Mouse (Mus musculus): Measurements from ENCODE around the gene Spats2l.

Gene Spats2l

DNA sequence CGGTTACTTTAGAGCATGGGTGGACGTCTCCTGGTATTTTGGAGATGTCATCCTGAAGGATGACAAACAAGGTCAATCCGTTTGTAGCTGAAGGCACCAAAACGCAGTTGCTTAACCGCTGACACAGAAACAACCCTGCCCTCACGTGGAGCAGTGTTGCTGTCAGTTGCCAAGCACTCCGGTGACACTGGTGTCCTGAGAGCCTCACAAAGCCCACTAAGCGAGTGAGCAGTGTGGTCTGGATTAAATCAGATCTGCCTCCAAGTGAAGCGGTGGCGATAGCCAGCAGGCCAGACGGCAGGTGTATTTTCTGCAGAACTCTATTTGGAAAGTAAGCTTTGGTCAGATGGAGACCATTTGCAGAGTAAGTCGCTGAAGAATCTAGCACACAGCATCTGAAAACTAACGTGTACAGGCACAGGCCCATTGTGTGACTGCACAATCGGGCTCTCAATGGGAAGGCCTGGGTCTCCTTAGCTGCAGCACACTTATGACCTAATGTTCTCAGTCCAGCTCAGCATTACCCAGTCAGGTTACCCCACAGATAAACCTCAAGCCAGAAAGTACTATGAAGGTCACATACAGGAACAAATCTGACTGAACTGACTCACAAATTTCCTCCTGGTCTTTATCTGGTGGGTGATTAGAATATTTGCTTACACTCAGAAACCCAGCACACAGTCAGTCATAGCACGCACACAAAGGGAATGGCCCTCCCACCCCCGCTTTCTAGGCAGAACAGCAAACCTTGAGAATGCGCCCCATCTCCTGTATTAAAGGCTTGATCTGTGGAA, 51.2 kb downstream of the Spats2l start:
- DNase-seq (ENCODE audit: low spot score in 2 of 2) = no peak

DNA sequence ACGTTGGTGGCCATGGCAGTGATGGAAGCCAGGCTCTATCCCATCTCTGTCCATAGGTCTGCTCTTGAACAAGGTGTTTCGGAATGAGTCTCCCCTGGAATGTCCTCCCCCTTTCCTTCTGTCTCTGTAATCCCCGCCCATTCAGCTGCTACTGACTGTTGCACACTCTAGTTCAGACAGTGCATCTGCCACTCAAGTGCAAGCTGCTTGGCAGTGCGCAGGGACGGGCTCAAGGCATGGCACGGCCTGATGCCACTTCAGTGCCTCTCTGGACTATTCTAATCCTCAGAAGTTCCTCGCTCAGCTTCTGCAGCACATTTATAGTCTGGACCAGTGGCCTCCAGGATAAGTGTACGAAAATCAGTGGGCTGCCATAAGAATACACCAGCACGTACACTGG, 52.3 kb downstream of the Spats2l start:
- no peak for DNase-seq (ENCODE audit: low spot score in 2 of 2)

DNA sequence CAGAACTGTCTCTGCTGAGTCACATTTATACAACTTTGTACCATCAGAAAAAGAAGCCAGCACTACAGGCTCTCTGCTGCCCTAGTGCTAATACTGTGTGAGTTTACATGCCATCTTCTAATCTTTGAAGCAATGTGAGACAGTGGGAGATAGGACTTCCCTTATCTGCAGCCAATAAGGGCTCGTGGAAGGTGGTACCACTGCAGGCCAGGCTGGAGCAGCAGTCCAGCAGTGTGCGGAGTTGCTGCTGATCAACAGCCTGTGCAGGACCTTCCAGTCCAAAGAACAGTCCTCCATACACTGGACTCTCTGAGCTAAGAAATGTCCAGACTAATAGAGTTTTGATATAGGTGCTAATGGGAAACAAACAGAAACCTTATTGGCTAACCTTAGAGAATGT, 59.2 kb downstream of the Spats2l start:
- DNase-seq (ENCODE audit: low spot score in 2 of 2) = no peak

DNA sequence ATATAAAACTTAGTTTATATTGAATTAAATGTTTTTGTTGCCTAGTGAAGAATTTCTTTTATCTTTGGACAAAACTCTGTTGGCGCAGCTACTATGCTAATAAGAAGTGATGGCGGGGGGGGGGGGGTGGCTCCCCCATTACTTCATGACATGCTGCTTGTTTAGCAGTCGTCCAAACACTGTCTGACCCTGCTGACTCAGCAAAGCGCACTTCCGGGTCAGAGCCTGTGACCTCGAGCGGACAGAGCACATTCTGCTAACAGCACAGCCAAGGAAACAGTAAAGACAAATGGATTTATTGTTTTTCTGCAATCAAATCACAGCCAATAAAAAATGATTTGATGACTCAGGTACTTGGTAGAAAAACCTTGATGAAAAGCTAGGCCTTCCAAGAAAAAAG, 61.2 kb downstream of the Spats2l start:
- no peak for DNase-seq (ENCODE audit: low spot score in 2 of 2)

DNA sequence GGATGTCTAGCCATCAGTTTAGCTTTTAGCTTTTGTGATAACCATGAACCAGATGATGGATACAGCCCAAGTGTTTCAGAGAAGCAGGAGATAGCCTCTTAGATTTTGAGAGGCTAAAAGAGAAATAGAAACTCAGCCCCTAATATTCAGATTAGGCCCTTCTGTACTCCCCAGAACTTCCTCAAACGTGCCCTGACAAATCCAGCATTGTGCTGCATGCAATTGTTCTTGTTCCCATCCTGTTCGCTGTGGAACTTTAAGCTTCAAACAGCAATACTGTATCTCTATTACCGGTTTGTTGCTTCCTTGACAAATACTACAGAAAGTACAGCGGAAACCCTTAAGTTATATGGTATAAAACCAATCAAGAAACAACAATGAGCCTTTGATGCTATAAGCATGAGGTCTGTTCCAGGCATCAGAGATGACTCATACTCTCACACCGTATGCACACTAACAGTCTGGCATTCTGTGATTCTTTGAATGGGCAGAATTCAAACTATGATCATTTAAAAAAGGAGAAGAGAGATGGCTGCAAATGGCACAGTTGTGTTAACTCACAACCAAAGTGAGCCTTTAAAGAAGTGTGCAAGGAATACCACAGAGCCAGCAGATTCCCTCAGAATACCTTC, 62.8 kb downstream of the Spats2l start:
- no peak for DNase-seq (ENCODE audit: low spot score in 2 of 2)

DNA sequence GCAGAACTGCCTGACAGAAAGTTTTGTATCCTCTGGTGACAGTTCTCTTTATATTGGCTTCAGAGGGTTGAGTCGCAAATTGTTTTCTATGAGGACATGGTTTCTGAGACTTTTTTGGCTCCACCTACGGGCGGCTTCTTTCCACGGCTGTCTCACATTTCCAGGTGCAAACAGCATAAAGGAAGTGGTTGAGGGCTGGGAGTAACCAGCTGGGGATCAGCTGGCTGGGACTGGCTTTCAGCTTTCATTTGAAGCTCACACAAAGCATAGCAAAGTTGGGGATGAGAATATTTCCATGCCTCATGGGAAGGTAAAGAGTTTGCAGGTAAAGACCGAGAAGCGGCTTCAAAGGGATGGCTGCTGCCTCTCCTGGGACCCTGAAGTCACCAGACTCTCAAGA, 65.9 kb downstream of the Spats2l start:
- DNase-seq (ENCODE audit: low spot score in 2 of 2) = no peak

DNA sequence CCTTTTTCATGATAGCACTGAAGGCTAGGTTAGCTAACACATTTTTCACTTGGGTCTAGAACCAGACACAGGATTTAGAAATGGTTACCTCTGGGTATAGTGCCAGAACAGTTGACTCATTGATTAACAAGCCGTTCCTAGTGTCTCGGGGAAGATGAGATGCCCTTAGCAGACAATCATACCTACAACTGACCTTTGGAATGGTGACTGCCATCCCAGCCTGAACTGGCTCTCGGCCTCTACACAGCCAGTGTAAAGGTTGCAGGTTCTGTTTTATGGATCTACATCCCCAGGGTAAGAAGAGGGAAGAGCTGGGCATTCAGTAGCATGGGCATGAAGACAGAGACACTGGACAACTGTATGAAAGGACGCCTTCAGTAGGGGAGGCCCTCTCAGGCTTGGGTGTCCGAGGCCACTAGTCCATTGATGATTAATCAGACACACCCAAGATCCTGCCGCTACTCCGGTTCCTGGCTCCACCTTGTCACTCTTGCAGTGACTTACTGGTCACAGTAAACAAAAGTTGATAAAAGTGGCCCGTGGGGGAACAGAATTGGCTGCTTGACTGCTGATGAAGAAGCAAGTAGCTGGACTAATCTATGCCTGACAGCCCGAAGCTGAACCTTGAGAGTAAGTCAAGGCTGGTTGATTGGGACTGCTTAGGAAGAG, 71.2 kb downstream of the Spats2l start:
- no peak for DNase-seq (ENCODE audit: low spot score in 2 of 2)

DNA sequence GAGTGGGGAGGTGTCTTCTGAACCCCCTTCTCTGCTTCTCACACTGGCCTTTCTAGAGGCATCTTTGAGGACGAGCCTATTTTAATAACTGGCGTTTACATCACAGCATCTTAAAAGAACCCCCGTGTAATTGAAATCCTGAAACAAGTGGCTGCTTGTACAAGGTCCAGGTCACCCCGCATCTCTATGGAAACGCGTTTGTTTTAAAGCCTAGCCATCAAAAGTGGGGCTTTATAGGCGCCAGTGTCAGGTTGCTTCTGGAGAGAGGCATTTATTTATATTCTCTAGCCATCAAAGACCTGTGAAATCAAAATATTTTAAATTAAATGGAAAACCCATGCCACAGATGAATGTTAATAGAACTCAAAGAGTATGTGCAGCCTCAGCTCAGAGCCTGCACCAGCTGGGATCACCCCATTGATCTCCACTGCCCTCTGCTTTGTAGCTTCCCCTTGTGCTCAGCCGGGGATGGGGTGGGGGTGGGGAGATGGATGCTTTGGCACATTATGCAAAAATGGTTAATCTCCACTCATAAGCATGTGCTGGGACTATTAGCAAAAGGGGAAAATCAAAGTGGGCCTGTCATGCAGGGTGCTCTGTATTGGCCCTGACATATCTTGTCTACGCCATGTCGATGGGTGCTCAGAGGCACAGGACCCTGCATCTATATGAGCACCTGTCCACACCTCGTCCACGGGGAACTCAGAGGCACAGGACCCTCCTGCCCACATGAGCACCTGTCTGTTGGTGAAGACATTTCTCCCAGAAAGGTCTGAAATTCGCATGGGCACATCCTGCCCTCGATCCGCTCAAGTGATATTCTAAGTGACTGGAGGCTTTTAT, 73.1 kb downstream of the Spats2l start:
- DNase-seq (ENCODE audit: low spot score in 2 of 2) = no peak

DNA sequence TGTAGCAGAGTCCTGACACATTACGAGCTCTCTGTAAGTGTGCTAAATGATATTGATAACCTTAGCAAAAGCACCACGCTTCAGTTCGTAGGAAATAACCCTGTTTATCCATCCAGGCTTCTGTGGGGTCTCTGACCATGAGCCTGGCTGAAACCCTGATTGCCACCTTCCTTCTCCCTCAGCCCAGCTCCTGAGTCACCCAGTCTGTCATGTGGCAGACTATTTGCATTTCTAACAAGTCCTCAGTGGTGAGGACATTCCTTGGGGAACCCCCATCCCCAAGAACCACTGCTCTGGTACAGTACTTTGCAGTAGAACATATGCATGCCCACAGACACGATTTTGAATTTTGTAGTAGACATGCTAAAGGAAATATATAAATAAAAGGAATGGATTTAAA, 75.1 kb downstream of the Spats2l start:
- DNase-seq (ENCODE audit: low spot score in 2 of 2) = no peak

DNA sequence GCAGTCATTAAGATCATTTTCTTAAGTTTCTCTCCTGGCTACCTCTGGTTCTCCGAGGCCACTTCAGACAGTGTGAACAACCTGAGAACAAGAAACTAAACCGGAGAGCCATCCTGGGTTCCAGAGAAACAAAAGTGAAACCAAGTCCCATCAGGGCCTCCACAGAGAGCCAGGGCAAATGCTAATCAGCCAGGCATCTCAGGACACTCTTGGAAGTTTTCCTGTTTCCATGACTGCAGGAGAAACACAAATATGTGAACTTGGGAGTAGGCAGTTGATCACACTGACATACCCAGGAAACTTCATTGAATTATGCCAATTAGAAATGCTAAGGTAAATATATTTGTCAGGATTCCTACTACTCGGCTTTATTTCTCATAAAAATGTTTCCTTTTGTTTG, 76.0 kb downstream of the Spats2l start:
- no peak for DNase-seq (ENCODE audit: low spot score in 2 of 2)

DNA sequence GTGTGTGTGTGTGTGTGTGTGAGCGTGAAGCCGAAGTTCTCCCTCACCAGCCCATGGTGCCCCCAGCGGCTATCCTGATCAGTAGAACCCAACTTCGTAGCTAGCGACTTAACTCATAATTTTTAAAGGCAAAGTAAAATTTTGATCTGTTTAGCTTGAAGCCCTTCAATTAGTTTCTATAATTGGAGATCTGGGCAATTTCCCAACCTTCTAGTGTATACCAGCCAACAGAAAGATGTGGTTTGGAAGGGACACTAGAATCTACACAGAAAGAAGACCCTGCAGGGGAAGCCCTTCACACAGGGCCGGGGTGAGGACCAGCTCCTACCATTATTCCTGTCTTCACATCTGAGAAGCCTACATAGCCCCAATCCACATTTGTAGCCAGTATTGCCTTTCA, 77.9 kb downstream of the Spats2l start:
- no peak for DNase-seq (ENCODE audit: low spot score in 2 of 2)

DNA sequence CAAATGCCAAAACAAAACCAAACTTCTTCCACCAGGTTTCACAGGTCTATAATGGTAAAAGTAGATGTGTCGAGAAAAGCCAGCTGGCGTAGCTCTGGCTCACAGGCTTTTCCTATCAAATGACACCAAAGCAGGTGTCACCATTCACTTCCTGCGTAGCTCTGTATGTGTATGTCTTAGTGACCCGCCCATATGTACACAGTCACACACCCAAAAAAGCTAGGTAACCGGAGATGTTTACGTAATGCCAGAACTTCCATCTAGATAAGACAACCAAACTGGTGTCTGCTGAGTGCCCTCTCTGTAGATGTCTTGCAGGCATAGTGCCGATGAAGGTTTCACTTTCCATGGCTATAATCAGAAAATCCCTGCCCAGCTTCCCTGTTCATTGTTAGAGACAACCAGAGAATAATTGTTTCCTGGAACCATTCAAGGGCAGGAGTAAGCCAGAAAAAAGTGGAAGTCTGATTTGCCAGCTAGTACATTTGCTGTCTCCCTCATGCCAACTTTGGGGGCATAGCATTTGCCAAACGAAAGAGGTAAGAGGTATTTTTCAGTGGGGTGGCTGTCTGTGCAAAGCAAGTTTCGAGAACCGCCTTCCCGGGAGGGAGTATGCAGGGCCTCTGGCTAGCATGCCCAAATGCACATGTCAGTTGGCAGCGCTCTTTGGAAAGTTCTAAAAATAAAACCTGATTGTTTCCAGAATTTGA, 78.8 kb downstream of the Spats2l start:
- no peak for DNase-seq (ENCODE audit: low spot score in 2 of 2)

DNA sequence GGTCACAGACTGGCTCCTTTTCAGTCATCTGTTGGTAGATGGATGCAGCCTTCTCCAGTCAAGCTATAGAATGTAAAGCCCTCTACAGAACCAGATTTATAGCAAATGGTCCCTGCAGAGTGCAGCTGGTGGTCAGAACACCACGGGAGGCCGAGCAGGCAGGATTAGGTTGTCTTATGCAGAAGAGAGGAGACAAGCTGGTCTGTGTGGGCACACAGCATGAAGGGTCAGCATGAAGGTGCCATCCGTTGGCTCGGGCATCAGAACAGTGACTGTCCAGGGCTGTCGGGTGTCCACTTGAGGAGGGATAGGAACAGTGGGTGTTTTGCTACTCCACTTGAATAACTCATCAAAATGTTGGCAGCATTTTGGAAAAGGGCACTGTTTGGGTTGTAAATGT, 83.8 kb downstream of the Spats2l start:
- no peak for DNase-seq (ENCODE audit: low spot score in 2 of 2)

DNA sequence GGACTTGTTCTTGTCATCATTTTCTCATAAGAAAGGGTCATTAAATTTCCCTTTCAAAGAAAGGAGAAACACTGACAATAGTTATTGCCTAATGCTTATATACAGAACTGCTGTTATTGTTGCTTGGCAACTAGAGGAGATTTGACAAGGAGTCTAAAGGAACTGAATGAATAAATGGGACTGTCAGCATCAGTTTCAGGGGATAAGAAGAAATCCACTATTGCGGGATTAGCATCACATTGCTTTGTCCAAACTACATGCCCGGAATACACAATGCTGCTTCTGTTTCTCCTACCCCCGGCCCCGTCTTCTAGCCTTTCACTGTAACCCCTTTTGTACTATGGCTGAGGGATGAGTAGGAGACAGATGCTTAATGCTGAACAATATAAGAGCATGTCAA, 88.1 kb downstream of the Spats2l start:
- no peak for DNase-seq (ENCODE audit: low spot score in 2 of 2)

DNA sequence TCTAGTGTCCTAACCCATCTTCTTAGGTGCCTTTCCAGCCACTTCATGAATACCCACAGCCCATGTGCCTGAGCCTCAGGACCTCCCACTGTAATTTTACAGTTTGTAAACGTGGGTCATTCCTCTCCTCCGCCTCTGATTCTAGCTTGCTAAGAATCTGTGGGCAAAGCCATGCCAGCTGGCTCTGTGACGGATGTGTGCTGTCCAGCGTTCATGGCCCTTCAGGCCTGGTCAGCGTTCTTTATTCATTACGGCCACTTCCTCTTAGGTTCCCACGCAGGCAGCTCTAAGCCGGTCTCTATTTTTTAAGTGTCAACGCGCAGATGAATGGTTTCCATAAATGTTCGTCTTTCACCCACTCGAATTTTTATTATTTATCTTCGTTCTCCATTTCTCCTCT, 94.7 kb downstream of the Spats2l start:
- DNase-seq (ENCODE audit: low spot score in 2 of 2) = no peak

DNA sequence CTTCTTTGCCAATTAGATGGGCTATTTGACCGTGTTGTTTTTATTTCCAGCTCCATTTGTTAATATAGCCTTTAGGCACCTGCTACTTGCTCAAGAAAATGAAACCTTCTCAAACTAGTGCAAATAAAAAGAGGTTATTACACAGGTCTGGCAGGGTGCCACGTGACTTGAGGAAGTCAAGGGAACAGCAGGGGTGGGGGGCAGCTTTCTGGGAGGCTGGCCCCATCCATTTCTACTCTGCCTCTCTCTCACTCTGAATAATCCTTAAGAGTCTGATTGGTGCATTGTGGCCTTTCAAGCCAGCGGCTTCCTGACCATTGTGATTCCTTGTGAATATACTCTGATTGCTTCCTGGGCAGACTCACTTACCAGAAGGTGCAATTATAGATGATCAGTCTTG, 98.0 kb downstream of the Spats2l start:
- DNase-seq (ENCODE audit: low spot score in 2 of 2) = no peak

DNA sequence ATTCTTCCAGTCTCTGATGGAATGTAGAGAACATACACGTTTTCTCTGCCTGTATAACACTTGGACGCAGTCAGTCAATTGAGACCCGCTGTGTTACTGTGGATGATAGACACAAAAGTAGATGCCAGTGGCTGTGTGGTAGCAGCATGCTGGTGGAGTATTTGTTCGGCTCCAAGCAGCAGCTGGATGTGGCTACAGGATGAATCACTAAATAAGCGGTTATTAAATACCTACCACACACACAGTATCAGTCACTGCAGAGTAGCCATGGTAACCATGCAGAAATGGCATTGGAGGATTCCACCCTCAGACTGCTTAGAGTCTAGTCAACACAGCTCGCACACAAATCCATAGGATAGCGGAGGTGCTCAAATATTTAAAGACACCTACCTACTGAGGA, 100.0 kb downstream of the Spats2l start:
- no peak for DNase-seq (ENCODE audit: low spot score in 2 of 2)

DNA sequence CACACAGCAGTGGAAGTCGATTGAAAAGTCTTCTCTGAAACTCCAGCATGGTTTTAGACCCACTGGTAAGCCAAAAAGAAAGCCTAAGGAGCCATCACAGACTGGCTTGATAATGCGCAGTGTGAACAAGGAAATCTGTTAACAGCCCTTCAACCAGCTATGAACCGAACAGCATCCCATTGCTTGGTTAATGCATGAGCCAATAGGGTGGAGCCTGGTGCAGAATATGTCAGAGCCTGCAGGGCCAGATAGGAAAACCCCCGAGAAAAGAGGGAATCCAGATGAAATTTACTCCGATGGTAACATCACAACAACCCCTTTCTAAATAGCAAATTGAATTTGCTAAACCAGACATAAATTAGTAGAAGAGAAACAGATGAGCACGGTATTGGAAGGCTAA, 101.1 kb downstream of the Spats2l start:
- no peak for DNase-seq (ENCODE audit: low spot score in 2 of 2)

DNA sequence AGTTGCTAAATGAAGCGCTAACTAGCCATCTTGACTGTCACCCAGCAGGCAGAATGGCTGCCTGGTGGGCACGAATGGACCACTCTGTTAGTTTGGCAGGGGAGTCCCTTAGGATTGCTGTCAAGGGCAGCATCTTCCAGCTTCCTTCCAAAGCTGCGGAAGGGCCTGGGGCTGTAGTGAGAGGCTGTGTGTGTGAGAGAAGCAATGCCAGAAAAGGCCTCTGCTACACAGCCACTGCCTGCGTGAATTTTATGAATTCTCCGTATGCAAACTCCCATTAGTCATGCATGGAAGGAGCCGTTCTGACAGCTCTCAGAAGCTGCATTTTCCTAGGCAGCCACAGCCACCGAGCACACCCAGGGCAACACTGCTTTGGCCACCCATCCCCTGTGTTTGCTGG, 101.5 kb downstream of the Spats2l start:
- DNase-seq (ENCODE audit: low spot score in 2 of 2) = no peak

DNA sequence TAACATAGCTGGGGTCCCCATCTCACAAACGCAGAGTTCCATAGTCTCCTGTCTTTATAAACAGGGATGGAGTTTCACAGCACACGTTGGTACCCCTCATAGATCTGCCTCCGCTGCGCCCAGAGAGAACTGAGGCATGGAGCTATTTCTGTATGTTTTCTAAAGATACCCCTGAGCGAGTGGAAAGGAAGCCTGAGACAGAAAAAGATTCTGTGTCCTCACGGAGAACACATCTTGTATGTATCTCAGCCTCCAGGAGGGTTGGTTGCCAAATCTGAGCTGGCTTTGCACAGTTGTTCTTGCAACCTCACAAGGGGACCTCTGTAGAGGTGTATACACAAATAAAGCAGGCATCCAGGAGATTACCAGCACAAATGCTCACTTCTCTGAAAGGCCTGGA, 105.0 kb downstream of the Spats2l start:
- DNase-seq (ENCODE audit: low spot score in 2 of 2) = no peak

DNA sequence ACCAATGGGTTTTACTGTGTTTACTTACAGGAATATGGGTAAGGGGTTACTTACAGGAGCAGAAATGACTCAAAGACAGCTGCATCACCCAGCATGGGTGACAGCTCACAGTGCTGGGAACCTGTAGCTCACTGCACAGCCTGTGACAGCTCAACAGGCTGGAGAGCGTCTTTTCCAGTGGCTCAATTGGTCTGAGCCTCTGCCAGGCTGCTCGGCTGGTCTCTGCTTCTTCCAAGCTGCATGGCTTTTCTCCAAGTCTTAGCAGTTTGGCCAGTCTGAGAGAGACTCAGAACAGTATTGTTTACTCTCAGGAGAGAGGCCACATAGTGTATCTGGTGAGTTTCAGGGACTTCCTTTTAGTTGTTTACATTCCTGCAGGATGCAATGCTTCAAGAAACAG, 110.9 kb downstream of the Spats2l start:
- no peak for DNase-seq (ENCODE audit: low spot score in 2 of 2)

DNA sequence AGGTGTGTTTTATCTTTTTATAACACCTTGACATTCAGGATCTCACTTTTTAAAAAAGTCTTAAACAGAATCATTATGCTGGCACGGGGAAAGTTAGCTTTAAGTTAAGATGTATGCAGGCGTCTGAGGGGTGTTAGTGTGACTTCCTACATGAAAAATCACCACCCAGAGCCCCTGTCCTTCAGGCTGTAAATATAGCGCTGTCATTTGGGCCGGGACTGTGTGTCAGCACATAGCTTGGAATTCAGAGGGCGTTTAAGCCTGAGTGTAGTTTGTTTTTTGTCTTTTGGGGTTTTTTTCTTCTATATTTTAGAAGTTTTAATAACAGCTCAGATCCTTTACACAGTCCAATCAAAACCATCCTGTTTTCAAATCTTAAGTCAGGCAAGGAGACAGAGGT, 115.8 kb downstream of the Spats2l start:
- no peak for DNase-seq (ENCODE audit: low spot score in 2 of 2)

Data from urinary bladder, adult 18-20 months (tissue).